Mouse (Mus musculus): ENCODE data around the gene Rin2. TPM values are rescaled to one million over a fixed set of nuclear protein-coding genes. Genes with fewer than 3 reads are reported as not detected.

Gene Rin2
- polyA plus RNA-seq, 1 experiment from 2014 or later, result 2.0 TPM

- Histone ChIP-seq H3K27me3 (no peaks in the 10 kb centered on the region), H3K36me3 (replicated peaks) (no peaks in the 10 kb centered on the region), H3K4me2 (no peak overlapping the region), H3K4me1 (replicated peaks) (no peaks in the 10 kb centered on the region), H3K9ac (no peak overlapping the region), H3K4me3 (replicated peaks) (no peak overlapping the region), H3K27ac (replicated peaks) (no peak overlapping the region), H3K9me3 (replicated peaks) (no peaks in the 10 kb centered on the region)
- 64% methylated on average over 1 of the region's 1 CpGs for WGBS (ENCODE audit: insufficient replicate concordance)
- no peak for ATAC-seq (ENCODE audit: insufficient read depth)
Observed at GRCm38 (mm10) chr2:145872099-145872498, 197.1 kb downstream of the Rin2 start.

GRCm38 (mm10) chr2:145873953-145874352 is 198.9 kb downstream of the Rin2 start:
- Histone ChIP-seq H3K27me3 (no peaks in the 10 kb centered on the region), H3K36me3 (replicated peaks) (no peaks in the 10 kb centered on the region), H3K9ac (no peak overlapping the region), H3K27ac (replicated peaks) (no peak overlapping the region), H3K4me1 (replicated peaks) (no peaks in the 10 kb centered on the region), H3K9me3 (replicated peaks) (no peaks in the 10 kb centered on the region), H3K4me2 (no peak overlapping the region), H3K4me3 (replicated peaks) (no peak overlapping the region)
- no peak for ATAC-seq (ENCODE audit: insufficient read depth)
- WGBS (ENCODE audit: insufficient replicate concordance), result 60% methylated on average over 1 of the region's 1 CpGs

- Histone ChIP-seq H3K36me3 (replicated peaks) (no peaks in the 10 kb centered on the region), H3K4me1 (replicated peaks) (no peaks in the 10 kb centered on the region), H3K27me3 (no peaks in the 10 kb centered on the region), H3K4me2 (no peak overlapping the region), H3K9me3 (replicated peaks) (no peaks in the 10 kb centered on the region), H3K4me3 (replicated peaks) (no peak overlapping the region), H3K9ac (no peak overlapping the region), H3K27ac (replicated peaks) (no peak overlapping the region)
- no peak for ATAC-seq (ENCODE audit: insufficient read depth)
- WGBS (ENCODE audit: insufficient replicate concordance), result 46% methylated on average over 3 of the region's 3 CpGs
Observed at GRCm38 (mm10) chr2:145874879-145875482, 200.0 kb downstream of the Rin2 start.

- Histone ChIP-seq H3K4me2 (no peak overlapping the region), H3K27me3 (no peaks in the 10 kb centered on the region), H3K27ac (replicated peaks) (no peak overlapping the region), H3K9me3 (replicated peaks) (no peaks in the 10 kb centered on the region), H3K4me1 (replicated peaks) (no peaks in the 10 kb centered on the region), H3K4me3 (replicated peaks) (no peak overlapping the region), H3K36me3 (replicated peaks) (no peaks in the 10 kb centered on the region), H3K9ac (no peak overlapping the region)
- no peak for ATAC-seq (ENCODE audit: insufficient read depth)
- WGBS (ENCODE audit: insufficient replicate concordance), result 63% methylated on average over 3 of the region's 3 CpGs
Observed at GRCm38 (mm10) chr2:145877191-145877590, 202.2 kb downstream of the Rin2 start.

- H3K36me3 ChIP-seq (replicated peaks), result no peaks in the 10 kb centered on the region; the same call in 1 of the 2 replicates
- H3K4me1 ChIP-seq (replicated peaks), result 0 out of 2 replicates have a peak, but pooled peaks cover 3% of the 10 kb centered on the region
- no peaks in the 10 kb centered on the region for H3K27me3 ChIP-seq
- no peak for ATAC-seq (ENCODE audit: insufficient read depth)
- no peak overlapping the region for H3K4me2 ChIP-seq
- 47% methylated on average over 11 of the region's 11 CpGs for WGBS (ENCODE audit: insufficient replicate concordance)
- no peak overlapping the region for H3K9ac ChIP-seq
- H3K27ac ChIP-seq (replicated peaks), result no peak overlapping the region
- no peaks in the 10 kb centered on the region for H3K9me3 ChIP-seq (replicated peaks)
- H3K4me3 ChIP-seq (replicated peaks), result no peak overlapping the region
Observed at GRCm38 (mm10) chr2:145880887-145881747, 206.1 kb downstream of the Rin2 start.

GRCm38 (mm10) chr2:145881932-145882331 is 206.9 kb downstream of the Rin2 start:
- H3K9me3 ChIP-seq (replicated peaks), result no peaks in the 10 kb centered on the region
- no peak overlapping the region for H3K27ac ChIP-seq (replicated peaks)
- no peak for ATAC-seq (ENCODE audit: insufficient read depth)
- no peak overlapping the region for H3K4me2 ChIP-seq
- 0 out of 2 replicates have a peak, but pooled peaks cover 3% of the 10 kb centered on the region for H3K4me1 ChIP-seq (replicated peaks)
- WGBS (ENCODE audit: insufficient replicate concordance), result 70% methylated on average over 5 of the region's 5 CpGs
- no peaks in the 10 kb centered on the region; the same call in 1 of the 2 replicates for H3K36me3 ChIP-seq (replicated peaks)
- no peak overlapping the region for H3K9ac ChIP-seq
- no peaks in the 10 kb centered on the region for H3K27me3 ChIP-seq
- no peak overlapping the region for H3K4me3 ChIP-seq (replicated peaks)

GRCm38 (mm10) chr2:145882398-145882797 is 207.4 kb downstream of the Rin2 start:
- WGBS (ENCODE audit: insufficient replicate concordance), result 7% methylated on average over 2 of the region's 2 CpGs
- no peaks in the 10 kb centered on the region; the same call in 1 of the 2 replicates for H3K36me3 ChIP-seq (replicated peaks)
- no peak overlapping the region for H3K27ac ChIP-seq (replicated peaks)
- no peak overlapping the region for H3K4me2 ChIP-seq
- no peaks in the 10 kb centered on the region for H3K27me3 ChIP-seq
- H3K4me3 ChIP-seq (replicated peaks), result no peak overlapping the region
- H3K9ac ChIP-seq, result no peak overlapping the region
- ATAC-seq (ENCODE audit: insufficient read depth), result no peak
- H3K4me1 ChIP-seq (replicated peaks), result 0 out of 2 replicates have a peak, but pooled peaks cover 3% of the 10 kb centered on the region
- no peaks in the 10 kb centered on the region for H3K9me3 ChIP-seq (replicated peaks)

GRCm38 (mm10) chr2:145884036-145884912 is 209.3 kb downstream of the Rin2 start:
- Histone ChIP-seq H3K27ac (replicated peaks) (no peak overlapping the region; the same call in 1 of the 2 replicates), H3K9ac (no peak overlapping the region), H3K36me3 (replicated peaks) (no peaks in the 10 kb centered on the region; the same call in 1 of the 2 replicates), H3K9me3 (replicated peaks) (no peaks in the 10 kb centered on the region), H3K4me3 (replicated peaks) (no peak overlapping the region), H3K4me2 (no peak overlapping the region), H3K27me3 (no peaks in the 10 kb centered on the region), H3K4me1 (replicated peaks) (0 out of 2 replicates have a peak, but pooled peaks cover 3% of the 10 kb centered on the region)
- 25% methylated on average over 17 of the region's 17 CpGs for WGBS (ENCODE audit: insufficient replicate concordance)
- no peak for ATAC-seq (ENCODE audit: insufficient read depth)

- WGBS (ENCODE audit: insufficient replicate concordance), result 57% methylated on average over 14 of the region's 14 CpGs
- H3K4me2 ChIP-seq, result no peak overlapping the region
- H3K4me1 ChIP-seq (replicated peaks), result 0 out of 2 replicates have a peak, but pooled peaks cover 3% of the 10 kb centered on the region
- no peak overlapping the region for H3K27ac ChIP-seq (replicated peaks)
- no peaks in the 10 kb centered on the region for H3K9me3 ChIP-seq (replicated peaks)
- no peaks in the 10 kb centered on the region for H3K27me3 ChIP-seq
- H3K9ac ChIP-seq, result no peak overlapping the region
- no peaks in the 10 kb centered on the region; the same call in 1 of the 2 replicates for H3K36me3 ChIP-seq (replicated peaks)
- H3K4me3 ChIP-seq (replicated peaks), result no peak overlapping the region
- ATAC-seq (ENCODE audit: insufficient read depth), result no peak
Observed at GRCm38 (mm10) chr2:145884913-145885785, 210.1 kb downstream of the Rin2 start.
